Mouse (Mus musculus): ENCODE measurements around the gene 2210418O10Rik.
"Not testable (repeated sequence)": the region's sequence is repeated elsewhere in the genome, so short reads cannot be mapped to it uniquely, and the experiment has no call there.

2210418O10Rik gene

GRCm38 (mm10) chr2:176226269-176226668 lies at the start of gene 2210418O10Rik:
Gene 2210418O10Rik (plus strand): TSS chr2:176226569.
- DNase-seq (ENCODE audit: low spot score in 2 of 2) = not testable (repeated sequence)

GRCm38 (mm10) chr2:176248519-176248918 lies 22.1 kb downstream of the 2210418O10Rik start:
- not testable (repeated sequence) for DNase-seq (ENCODE audit: low spot score in 2 of 2)
